Mouse (Mus musculus): Measurements from ENCODE around the gene Dlg1.

- no peak for TF ChIP-seq CTCF (IDR thresholded peaks at IDR 0.05; ENCODE audit: low read depth, low read length)
- no peak for TF ChIP-seq POLR2AphosphoS5 (IDR thresholded peaks at IDR 0.05; ENCODE audit: insufficient replicate concordance, low read depth, low read length)
- no peak for TF ChIP-seq GATA1 (IDR thresholded peaks at IDR 0.05; ENCODE audit: borderline replicate concordance, low read length)
Measured at GRCm38 (mm10) chr16:31695286-31696020, 32.2 kb downstream of the Dlg1 start.
